ENCODE assay signal across 8 mouse cellular contexts in genomic region chr9:73557805-73558204, GRCm38 (mm10).
DNase-seq lines count a peak whose midpoint lies in the region; ATAC-seq and TF ChIP-seq lines count a peak whose summit lies in the region.
"Had no signal": no experiment of that assay in that cellular context is flagged by ENCODE, and none has a peak within 500 bp of the region (broad histone marks: within the 10 kb centered on the region; RNA-seq: fewer than 3 reads in every experiment).

No protein-coding gene starts in this region.

- peak; percentile 81 for TF ChIP-seq CTCF in stomach, postnatal 0 days (IDR thresholded peaks at IDR 0.05; ENCODE audit: low read depth)

- no peaks in the 10 kb centered on the region for H3K4me1 ChIP-seq in midbrain, embryonic 14.5 days (ENCODE audit: control insufficient read depth, insufficient read depth, low read length)
- H3K4me1 ChIP-seq in midbrain, embryonic 16.5 days (ENCODE audit: control insufficient read depth, insufficient read depth, low read length) = peaks cover under 1% of the 10 kb centered on the region
- H3K4me1 ChIP-seq in stomach, postnatal 0 days (replicated peaks; ENCODE audit: control insufficient read depth, insufficient read depth) = no peaks in the 10 kb centered on the region
- H3K4me1 ChIP-seq: midbrain, embryonic 12.5 days had no signal

- no peaks in the 10 kb centered on the region for H3K36me3 ChIP-seq in midbrain, embryonic 14.5 days (ENCODE audit: control insufficient read depth, insufficient read depth, low read length)
- H3K36me3 ChIP-seq in midbrain, embryonic 16.5 days (ENCODE audit: control insufficient read depth, insufficient read depth, low read length) = no peaks in the 10 kb centered on the region
- H3K36me3 ChIP-seq in stomach, postnatal 0 days (ENCODE audit: control insufficient read depth, insufficient read depth, low read length) = no peaks in the 10 kb centered on the region
- H3K36me3 ChIP-seq: midbrain, embryonic 12.5 days had no signal

- H3K4me2 ChIP-seq in midbrain, embryonic 14.5 days (ENCODE audit: low read length) = no peak overlapping the region
- H3K4me2 ChIP-seq in midbrain, embryonic 16.5 days (ENCODE audit: low read length) = no peak overlapping the region
- H3K4me2 ChIP-seq in stomach, postnatal 0 days (replicated peaks; ENCODE audit: low read depth) = no peak overlapping the region
- H3K4me2 ChIP-seq: midbrain, embryonic 12.5 days had no signal

- 59% methylated on average over 2 of the region's 2 CpGs for WGBS in midbrain, embryonic 14.5 days
- WGBS in midbrain, embryonic 16.5 days = 69% methylated on average over 2 of the region's 2 CpGs
- 35% methylated on average over 1 of the region's 2 CpGs for WGBS in stomach, postnatal 0 days

- H3K9me3 ChIP-seq in midbrain, embryonic 14.5 days (ENCODE audit: control insufficient read depth, low read length) = no peaks in the 10 kb centered on the region
- H3K9me3 ChIP-seq in midbrain, embryonic 16.5 days (replicated peaks; ENCODE audit: control insufficient read depth, low read length, poor library complexity, severe bottlenecking) = no peaks in the 10 kb centered on the region
- no peaks in the 10 kb centered on the region for H3K9me3 ChIP-seq in stomach, postnatal 0 days (ENCODE audit: control insufficient read depth, low read length)
- H3K9me3 ChIP-seq: midbrain, embryonic 12.5 days had no signal

- no peak for TF ChIP-seq EP300 in stomach, postnatal 0 days (optimal IDR thresholded peaks at IDR 0.05)

- peak; percentile 47 for DNase-seq in midbrain, embryonic 14.5 days
- DNase-seq in adrenal gland, postnatal 25 days = peak; percentile 67
- DNase-seq in embryo, embryonic 11 days = peak; percentile 47
- DNase-seq in kidney, postnatal 4 days = peak; percentile 75 to 76
- DNase-seq in lung, postnatal 25 days (ENCODE audit: low spot score) = peak; percentile 34
- DNase-seq in stomach, postnatal 0 days (ENCODE audit: low spot score) = peak; percentile 42

- H3K4me3 ChIP-seq in midbrain, embryonic 14.5 days (replicated peaks; ENCODE audit: low read depth, low read length) = no peak overlapping the region
- no peak overlapping the region for H3K4me3 ChIP-seq in midbrain, embryonic 16.5 days (ENCODE audit: low read depth, low read length)
- H3K4me3 ChIP-seq in stomach, postnatal 0 days (ENCODE audit: low read depth, low read length) = no peak overlapping the region
- H3K4me3 ChIP-seq: midbrain, embryonic 12.5 days had no signal

- H3K9ac ChIP-seq in midbrain, embryonic 14.5 days (replicated peaks; ENCODE audit: low read length) = no peak overlapping the region
- no peak overlapping the region for H3K9ac ChIP-seq in midbrain, embryonic 16.5 days (ENCODE audit: low read depth, low read length)
- H3K9ac ChIP-seq in stomach, postnatal 0 days (ENCODE audit: low read length) = no peak overlapping the region
- H3K9ac ChIP-seq: midbrain, embryonic 12.5 days had no signal

- H3K27me3 ChIP-seq in midbrain, embryonic 14.5 days (ENCODE audit: control insufficient read depth, insufficient read depth, low read length) = no peaks in the 10 kb centered on the region
- H3K27me3 ChIP-seq in midbrain, embryonic 16.5 days (ENCODE audit: control insufficient read depth, insufficient read depth, low read depth, low read length) = no peaks in the 10 kb centered on the region
- no peaks in the 10 kb centered on the region for H3K27me3 ChIP-seq in stomach, postnatal 0 days (ENCODE audit: control insufficient read depth, insufficient read depth, low read length)
- H3K27me3 ChIP-seq: midbrain, embryonic 12.5 days had no signal

- ATAC-seq in midbrain, embryonic 14.5 days (ENCODE audit: low FRiP score, low TSS enrichment) = no peak
- no peak for ATAC-seq in midbrain, embryonic 16.5 days
- no peak for ATAC-seq in stomach, postnatal 0 days (ENCODE audit: low FRiP score, low TSS enrichment)

- no peak overlapping the region for H3K27ac ChIP-seq in midbrain, embryonic 14.5 days (replicated peaks; ENCODE audit: low read depth, low read length)
- H3K27ac ChIP-seq in midbrain, embryonic 16.5 days (ENCODE audit: low read length) = no peak overlapping the region
- H3K27ac ChIP-seq in stomach, postnatal 0 days (replicated peaks) = no peak overlapping the region
- H3K27ac ChIP-seq: midbrain, embryonic 12.5 days had no signal
